Mouse (Mus musculus): ENCODE data around the gene Poll. TPM values are rescaled to one million over a fixed set of nuclear protein-coding genes. Genes with fewer than 3 reads are reported as not detected.

Gene Poll
- total RNA-seq (2021), result 1 to 10 TPM; 8.1 to 8.5 TPM

- peak; percentile 88 for DNase-seq
These were observed at the start of gene Poll, which contains the start of gene Gm17018 for GRCm38 (mm10) chr19:45560153-45560890. TSS of gene Poll (minus strand) at chr19:45560531. TSS of gene Gm17018 (plus strand) at chr19:45560615.

GRCm38 (mm10) chr19:45608648-45609339 is 48.5 kb upstream of the Poll start:
- DNase-seq, result no peak

GRCm38 (mm10) chr19:45607479-45607878 is 47.1 kb upstream of the Poll start:
- DNase-seq, result no peak

- DNase-seq, result no peak
These were observed 46.4 kb upstream of the Poll start for GRCm38 (mm10) chr19:45606701-45607100.

- no peak for DNase-seq
These were observed 42.3 kb upstream of the Poll start for GRCm38 (mm10) chr19:45602606-45603005.

DNA sequence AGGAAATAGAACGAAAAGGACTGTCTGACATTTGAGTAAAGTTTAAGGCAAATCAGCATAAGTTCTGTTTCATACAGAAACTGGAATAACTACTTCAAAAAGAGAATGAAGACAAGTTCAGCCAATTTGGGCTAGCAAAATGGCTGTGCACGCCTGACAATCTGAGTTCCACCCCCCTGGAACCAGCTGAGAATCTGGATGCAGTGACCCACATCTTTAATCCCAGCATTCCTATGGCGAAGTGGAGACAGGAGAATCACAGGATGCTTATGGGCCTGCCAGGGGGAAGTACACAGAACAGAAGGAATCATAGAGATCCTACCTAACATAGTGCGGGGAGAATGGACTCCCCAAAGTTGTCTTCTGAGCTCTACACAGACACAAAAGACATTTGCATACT is 36.8 kb upstream of the Poll start:
- DNase-seq, result no peak

DNA sequence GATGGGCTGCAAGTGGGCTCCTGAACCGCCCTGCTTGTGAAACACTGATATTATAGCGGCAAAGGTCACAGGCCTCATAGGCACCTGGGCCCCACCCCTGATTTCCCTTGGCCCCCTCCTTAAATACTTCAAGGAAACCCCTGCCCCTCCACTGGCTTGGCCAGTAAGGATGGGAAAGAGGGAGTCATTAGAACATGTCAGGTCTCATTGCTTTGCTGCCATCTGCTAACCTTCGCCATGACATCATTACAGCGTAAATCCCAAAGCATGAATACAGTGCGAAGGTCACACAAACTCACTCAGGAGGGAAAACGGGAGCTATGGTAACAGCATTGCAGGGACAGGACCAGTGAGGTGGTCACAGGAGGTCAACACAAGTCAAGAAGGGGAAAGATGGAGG is 36.1 kb upstream of the Poll start:
- no peak for DNase-seq

- no peak for DNase-seq
These were observed 35.7 kb upstream of the Poll start for GRCm38 (mm10) chr19:45596019-45596418.

DNA sequence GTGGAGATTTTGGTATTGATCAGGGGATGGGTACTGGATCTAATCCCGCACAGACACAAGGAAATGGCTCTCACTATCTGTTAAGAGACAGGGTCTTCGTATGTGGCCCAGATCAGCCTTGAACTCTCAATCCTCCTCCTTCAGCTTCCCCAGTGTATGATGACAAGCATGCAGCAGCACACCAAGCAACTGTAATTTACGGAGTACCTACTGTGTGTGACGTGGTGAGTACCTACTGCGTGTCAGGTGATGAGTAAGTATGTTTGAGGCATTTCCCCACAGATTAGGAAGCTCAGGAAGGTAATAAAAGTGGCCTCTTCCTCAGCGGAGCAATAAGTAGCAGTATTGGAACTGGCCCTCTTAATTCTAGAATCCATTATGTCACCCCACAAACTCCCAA is 35.1 kb upstream of the Poll start:
- DNase-seq, result no peak

DNA sequence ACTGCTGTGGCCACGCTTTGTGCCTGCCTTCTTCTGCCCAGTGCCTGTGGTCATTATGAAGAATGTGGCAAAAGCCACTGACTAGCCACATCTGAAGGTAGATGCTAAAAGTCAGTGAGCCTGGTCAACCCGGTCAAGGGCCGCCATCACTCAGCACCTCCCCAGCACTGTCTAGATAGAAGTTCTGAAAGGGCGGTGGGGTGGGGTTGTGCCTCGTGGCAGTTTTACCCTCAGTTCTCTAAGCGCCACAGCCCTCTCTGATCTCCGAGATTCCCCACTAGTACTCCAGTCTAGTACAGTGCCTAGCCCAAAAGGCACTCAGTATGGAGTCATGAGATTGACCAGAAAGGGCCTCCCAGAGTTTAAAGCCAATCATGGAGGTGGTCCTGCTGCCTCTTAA is 33.7 kb upstream of the Poll start:
- DNase-seq, result no peak

GRCm38 (mm10) chr19:45592916-45593315 is 32.6 kb upstream of the Poll start:
- no peak for DNase-seq

- peak; percentile 69 for DNase-seq
These were observed 31.4 kb upstream of the Poll start for GRCm38 (mm10) chr19:45591704-45592103.

DNA sequence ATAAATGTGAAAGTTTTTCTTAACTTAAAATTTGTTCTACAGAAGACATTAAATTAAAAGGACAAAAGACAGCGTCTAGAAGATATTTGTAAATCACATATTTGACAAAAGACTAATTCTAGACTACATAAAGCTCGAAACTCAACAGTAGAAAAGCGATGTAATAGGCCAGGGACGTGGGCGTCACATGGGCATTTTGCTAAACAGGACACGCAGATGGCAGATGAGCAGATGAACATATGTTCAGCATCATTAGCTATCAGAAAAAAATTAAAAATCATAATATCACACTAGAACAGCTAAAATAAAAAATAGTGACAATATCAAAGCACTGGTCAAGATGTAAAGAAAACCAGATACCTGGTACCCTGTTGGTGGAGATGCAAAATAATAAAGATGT is 29.4 kb upstream of the Poll start:
- no peak for DNase-seq

- no peak for DNase-seq
These were observed 27.4 kb upstream of the Poll start for GRCm38 (mm10) chr19:45587509-45588292.

DNA sequence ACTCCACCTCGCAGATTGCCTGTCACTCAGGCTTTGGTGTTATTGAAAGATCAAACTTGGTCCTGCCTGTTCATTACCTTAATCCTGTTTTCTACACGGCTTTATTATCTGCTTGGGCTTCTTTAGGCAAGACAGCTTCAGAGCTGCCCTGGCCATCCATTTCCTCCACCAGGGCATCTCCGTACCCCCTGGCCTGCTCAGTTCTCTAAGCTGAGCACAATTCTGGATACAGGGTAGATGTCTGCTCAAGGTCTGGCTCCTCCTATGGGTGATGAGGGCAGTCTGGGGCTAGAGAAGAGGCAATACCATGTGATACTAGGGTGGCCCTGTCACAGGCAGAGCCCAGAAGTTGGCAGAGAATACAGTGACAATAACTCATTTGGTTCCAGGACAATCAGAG is 26.5 kb upstream of the Poll start:
- no peak for DNase-seq

GRCm38 (mm10) chr19:45584856-45585620 is 24.7 kb upstream of the Poll start:
- no peak for DNase-seq

- no peak for DNase-seq
These were observed 22.8 kb upstream of the Poll start for GRCm38 (mm10) chr19:45583136-45583535.

- no peak for DNase-seq
These were observed 21.8 kb upstream of the Poll start for GRCm38 (mm10) chr19:45582161-45582560.

DNA sequence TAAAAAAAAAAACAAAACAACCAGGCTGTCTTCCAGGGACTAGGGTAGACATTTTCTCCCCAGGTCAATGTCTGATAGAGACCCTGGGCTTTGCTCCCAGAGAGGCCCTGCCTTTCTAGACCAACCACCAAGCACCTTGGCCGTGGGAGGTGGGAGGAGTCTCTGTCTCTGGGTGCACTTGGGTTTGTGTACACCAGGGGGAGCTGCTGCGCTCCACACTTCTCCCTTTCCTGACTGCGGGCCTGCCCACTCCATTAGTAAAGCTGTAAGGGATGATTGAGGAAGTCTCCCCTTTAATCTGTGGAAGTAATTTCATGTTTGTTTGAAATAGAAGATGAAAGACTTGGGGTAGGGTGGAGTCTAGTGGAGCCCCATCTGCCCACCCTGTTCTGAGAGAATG is 20.9 kb upstream of the Poll start:
- DNase-seq, result peak; percentile 71

- DNase-seq, result no peak
These were observed 19.9 kb upstream of the Poll start for GRCm38 (mm10) chr19:45580235-45580634.

DNA sequence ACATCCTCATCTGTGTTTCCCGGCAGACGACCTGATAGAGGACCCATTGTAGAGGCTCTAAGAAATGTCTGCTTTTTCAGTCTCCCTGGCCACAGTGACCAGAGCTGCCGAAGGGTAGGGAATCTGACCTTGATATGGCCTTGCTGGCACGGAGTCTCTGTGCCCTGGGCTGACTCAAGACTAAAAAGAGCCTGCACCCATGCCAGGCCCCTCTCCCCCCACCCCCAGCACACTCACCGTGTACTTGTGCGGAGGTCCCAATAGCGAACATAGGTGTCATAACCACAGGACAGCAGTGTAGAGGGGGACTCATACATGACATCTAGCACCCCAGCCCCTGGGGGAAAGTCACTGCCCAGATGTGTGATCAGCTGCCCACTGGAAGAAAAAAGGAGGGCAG is 19.1 kb upstream of the Poll start:
- DNase-seq, result peak; percentile 28

- DNase-seq, result peak; percentile 37
These were observed 18.6 kb upstream of the Poll start for GRCm38 (mm10) chr19:45578976-45579375.
